Mouse (Mus musculus): ENCODE measurements at regions not wholly inside any gene's neighbourhood (a gene's known extent, or its start where the extent isn't known, plus 50 kb on each side); places are given as distances from the start of the nearest gene placed in this dataset.
"Not testable (repeated sequence)": the region's sequence is repeated elsewhere in the genome, so short reads cannot be mapped to it uniquely, and the experiment has no call there.

DNA sequence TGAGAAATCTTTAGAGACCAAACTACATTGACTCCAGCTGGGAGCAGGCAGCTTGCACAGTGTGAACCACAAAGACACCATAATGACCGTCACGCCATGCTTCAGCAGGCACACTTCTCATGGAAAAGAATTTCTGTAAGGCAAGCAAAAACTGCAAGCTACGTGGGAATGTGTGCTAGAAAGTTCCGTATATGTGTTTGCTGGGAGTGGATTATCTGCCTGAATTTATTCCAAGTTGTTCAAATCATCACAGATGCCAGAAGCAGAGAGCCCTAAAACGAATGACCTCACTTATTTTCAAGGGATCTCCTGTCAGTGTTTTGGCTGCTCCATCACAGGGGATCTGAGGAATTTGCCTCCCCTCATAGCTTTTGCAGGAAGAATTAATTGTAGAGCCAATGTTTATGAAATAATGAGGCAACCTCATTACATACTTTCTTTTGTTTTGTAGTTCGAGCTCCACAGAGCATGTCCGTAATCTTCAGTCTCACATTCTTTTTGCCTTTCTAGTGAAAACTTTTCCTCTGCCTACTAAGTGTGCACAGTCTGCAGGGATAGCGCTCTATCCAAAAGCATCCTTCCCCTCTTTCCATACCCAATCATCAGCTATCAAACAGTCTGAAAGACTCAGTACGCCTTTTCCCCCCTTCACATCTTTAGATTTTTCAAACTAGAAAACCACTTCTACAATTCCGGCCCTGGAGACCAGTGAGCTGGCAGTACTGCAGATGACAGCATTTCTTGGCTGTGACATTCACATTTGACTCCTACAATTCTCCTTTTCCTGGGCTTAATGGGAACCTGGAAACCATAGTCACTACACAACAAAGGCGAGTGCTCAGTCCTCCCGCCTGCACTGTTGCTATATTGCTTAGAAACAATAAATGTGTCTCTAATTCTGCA, 898.0 kb downstream of the Ttll7 start:
- Histone ChIP-seq H3K4me3 (ENCODE audit: insufficient read depth, low read length) (no peak overlapping the region), H3K27ac (ENCODE audit: insufficient read depth, low read length) (no peak overlapping the region), H3K4me1 (ENCODE audit: control insufficient read depth, insufficient read depth, low read length) (peaks cover 2% of the 10 kb centered on the region; the same call in 1 of the 2 replicates)
- TF ChIP-seq POLR2A (IDR thresholded peaks at IDR 0.05; ENCODE audit: low read depth, low read length), result no peak

GRCm38 (mm10) chr3:147749442-147749841, 897.3 kb downstream of the Ttll7 start:
- TF ChIP-seq POLR2A (IDR thresholded peaks at IDR 0.05; ENCODE audit: low read depth, low read length) (no peak), CTCF (IDR thresholded peaks at IDR 0.05; ENCODE audit: borderline replicate concordance, insufficient read depth, low read length) (no peak)
- no peak overlapping the region for H3K4me3 ChIP-seq (ENCODE audit: insufficient read depth, low read length)
- H3K27ac ChIP-seq (ENCODE audit: insufficient read depth, low read length), result no peak overlapping the region
- peaks cover 1% of the 10 kb centered on the region; the same call in 1 of the 2 replicates for H3K4me1 ChIP-seq (ENCODE audit: control insufficient read depth, insufficient read depth, low read length)

GRCm38 (mm10) chr3:147736673-147737439, 884.7 kb downstream of the Ttll7 start:
- TF ChIP-seq POLR2A (IDR thresholded peaks at IDR 0.05; ENCODE audit: low read depth, low read length) (no peak), CTCF (IDR thresholded peaks at IDR 0.05; ENCODE audit: borderline replicate concordance, insufficient read depth, low read length) (no peak)
- Histone ChIP-seq H3K4me1 (ENCODE audit: control insufficient read depth, insufficient read depth, low read length) (no peaks in the 10 kb centered on the region), H3K27ac (ENCODE audit: insufficient read depth, low read length) (no peak overlapping the region), H3K4me3 (ENCODE audit: insufficient read depth, low read length) (no peak overlapping the region)

DNA sequence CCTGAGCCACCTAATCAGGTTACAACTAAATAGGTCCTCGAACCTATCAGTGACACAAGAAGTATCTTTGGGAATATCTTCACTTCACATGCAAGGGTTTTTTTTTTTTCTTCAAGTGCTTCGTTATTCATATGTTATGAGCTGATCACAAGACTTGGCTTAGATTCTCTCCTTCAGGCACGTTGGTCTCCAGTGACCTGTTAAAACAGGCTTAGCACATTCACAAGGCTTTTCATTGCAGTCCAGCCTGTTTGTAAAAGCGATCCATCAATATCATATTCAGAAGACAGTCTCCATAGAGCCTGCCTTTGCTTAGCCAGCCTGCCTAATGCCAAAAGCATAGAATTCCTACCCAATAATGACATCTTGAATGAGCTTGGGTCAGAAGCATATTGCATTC, 864.2 kb downstream of the Ttll7 start:
- no peak overlapping the region for H3K4me3 ChIP-seq (ENCODE audit: insufficient read depth, low read length)
- H3K27ac ChIP-seq (ENCODE audit: insufficient read depth, low read length), result no peak overlapping the region
- H3K4me1 ChIP-seq (ENCODE audit: control insufficient read depth, insufficient read depth, low read length), result no peaks in the 10 kb centered on the region
- TF ChIP-seq CTCF (IDR thresholded peaks at IDR 0.05; ENCODE audit: borderline replicate concordance, insufficient read depth, low read length), result no peak

DNA sequence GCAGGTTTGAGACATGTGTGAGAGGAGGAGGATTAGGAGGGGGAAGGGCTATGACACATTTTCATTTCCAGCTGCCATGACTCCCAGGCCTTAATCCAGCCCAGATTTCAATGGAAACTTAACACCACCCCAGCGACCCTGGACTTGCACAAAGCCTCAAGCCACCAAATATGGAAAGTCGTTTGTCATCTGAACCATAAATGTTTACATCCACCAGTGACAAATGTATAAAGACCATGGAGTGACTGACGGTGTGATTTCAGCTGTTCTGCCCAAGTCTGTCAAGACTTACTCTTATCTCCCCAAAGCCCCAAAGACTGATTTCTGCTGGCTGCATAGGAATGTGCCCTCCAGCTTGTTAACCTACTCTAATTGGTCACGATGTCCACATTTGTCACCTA, 855.2 kb downstream of the Ttll7 start:
- no peak overlapping the region for H3K27ac ChIP-seq (ENCODE audit: insufficient read depth, low read length)
- TF ChIP-seq POLR2A (IDR thresholded peaks at IDR 0.05; ENCODE audit: low read depth, low read length) (no peak), CTCF (IDR thresholded peaks at IDR 0.05; ENCODE audit: borderline replicate concordance, insufficient read depth, low read length) (no peak)
- H3K4me3 ChIP-seq (ENCODE audit: insufficient read depth, low read length), result no peak overlapping the region
- H3K4me1 ChIP-seq (ENCODE audit: control insufficient read depth, insufficient read depth, low read length), result peaks cover 4% of the 10 kb centered on the region

DNA sequence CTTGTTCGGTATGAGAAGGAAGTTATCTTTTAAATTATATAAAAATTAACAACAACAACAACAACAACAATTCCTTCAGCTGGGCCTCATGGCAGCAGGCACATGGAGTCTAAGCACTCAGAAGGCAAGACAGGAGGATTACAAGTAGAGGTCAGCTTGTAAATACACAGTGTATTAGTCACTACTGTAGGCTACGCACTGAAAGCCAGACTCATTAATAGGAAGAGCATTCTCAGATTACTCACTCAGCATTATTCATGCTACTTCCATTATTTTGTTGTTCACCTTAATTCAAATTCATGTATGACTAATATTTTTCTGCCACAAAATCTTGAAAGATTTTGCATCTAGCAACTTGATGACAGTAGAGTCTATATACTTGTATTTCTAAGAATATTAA, 831.6 kb downstream of the Ttll7 start:
- TF ChIP-seq CTCF (IDR thresholded peaks at IDR 0.05; ENCODE audit: borderline replicate concordance, insufficient read depth, low read length), result no peak
- no peak for TF ChIP-seq POLR2A (IDR thresholded peaks at IDR 0.05; ENCODE audit: low read depth, low read length)
- Histone ChIP-seq H3K27ac (ENCODE audit: insufficient read depth, low read length) (no peak overlapping the region), H3K4me3 (ENCODE audit: insufficient read depth, low read length) (no peak overlapping the region), H3K4me1 (ENCODE audit: control insufficient read depth, insufficient read depth, low read length) (0 out of 2 replicates have a peak, but pooled peaks cover 2% of the 10 kb centered on the region)

GRCm38 (mm10) chr3:147680299-147680698, 828.1 kb downstream of the Ttll7 start:
- Histone ChIP-seq H3K4me3 (ENCODE audit: insufficient read depth, low read length) (no peak overlapping the region), H3K27ac (ENCODE audit: insufficient read depth, low read length) (no peak overlapping the region), H3K4me1 (ENCODE audit: control insufficient read depth, insufficient read depth, low read length) (0 out of 2 replicates have a peak, but pooled peaks cover 2% of the 10 kb centered on the region)
- TF ChIP-seq CTCF (IDR thresholded peaks at IDR 0.05; ENCODE audit: borderline replicate concordance, insufficient read depth, low read length) (no peak), POLR2A (IDR thresholded peaks at IDR 0.05; ENCODE audit: low read depth, low read length) (no peak)

GRCm38 (mm10) chr3:147662572-147662971, 810.4 kb downstream of the Ttll7 start:
- no peak overlapping the region for H3K4me3 ChIP-seq (ENCODE audit: insufficient read depth, low read length)
- no peak overlapping the region for H3K27ac ChIP-seq (ENCODE audit: insufficient read depth, low read length)
- TF ChIP-seq POLR2A (IDR thresholded peaks at IDR 0.05; ENCODE audit: low read depth, low read length) (no peak), CTCF (IDR thresholded peaks at IDR 0.05; ENCODE audit: borderline replicate concordance, insufficient read depth, low read length) (no peak)
- H3K4me1 ChIP-seq (ENCODE audit: control insufficient read depth, insufficient read depth, low read length), result no peaks in the 10 kb centered on the region

DNA sequence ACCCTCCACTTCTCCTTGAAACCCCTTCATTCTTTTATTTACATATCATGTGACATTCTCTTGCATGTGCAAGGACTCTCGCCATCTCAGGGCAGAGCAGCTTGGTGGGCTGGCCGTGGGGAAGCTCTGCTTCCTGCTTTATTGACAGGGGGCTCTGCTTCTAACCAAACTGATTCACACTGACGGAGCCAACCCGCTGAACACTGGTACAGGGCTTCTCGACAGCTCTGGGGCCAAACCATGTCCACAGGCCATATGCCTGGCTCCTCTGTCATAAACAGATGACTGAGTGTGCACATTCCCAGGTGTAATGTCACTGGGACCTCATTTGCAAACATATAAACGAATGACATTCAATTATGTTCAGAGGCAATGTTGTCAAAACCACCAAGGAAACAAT, 800.7 kb downstream of the Ttll7 start:
- Histone ChIP-seq H3K27ac (ENCODE audit: insufficient read depth, low read length) (no peak overlapping the region), H3K4me1 (ENCODE audit: control insufficient read depth, insufficient read depth, low read length) (no peaks in the 10 kb centered on the region), H3K4me3 (ENCODE audit: insufficient read depth, low read length) (no peak overlapping the region)
- TF ChIP-seq CTCF (IDR thresholded peaks at IDR 0.05; ENCODE audit: borderline replicate concordance, insufficient read depth, low read length), result no peak
- no peak for TF ChIP-seq POLR2A (IDR thresholded peaks at IDR 0.05; ENCODE audit: low read depth, low read length)

GRCm38 (mm10) chr3:147635486-147635885, 783.3 kb downstream of the Ttll7 start:
- H3K4me1 ChIP-seq (ENCODE audit: control insufficient read depth, insufficient read depth, low read length); H3K27ac ChIP-seq (ENCODE audit: insufficient read depth, low read length); H3K4me3 ChIP-seq (ENCODE audit: insufficient read depth, low read length): not testable (repeated sequence)

Data from embryonic fibroblast, embryonic 13.5 days (primary cell).